Mouse (Mus musculus): Measurements from ENCODE around the gene Cracr2b.

DNA sequence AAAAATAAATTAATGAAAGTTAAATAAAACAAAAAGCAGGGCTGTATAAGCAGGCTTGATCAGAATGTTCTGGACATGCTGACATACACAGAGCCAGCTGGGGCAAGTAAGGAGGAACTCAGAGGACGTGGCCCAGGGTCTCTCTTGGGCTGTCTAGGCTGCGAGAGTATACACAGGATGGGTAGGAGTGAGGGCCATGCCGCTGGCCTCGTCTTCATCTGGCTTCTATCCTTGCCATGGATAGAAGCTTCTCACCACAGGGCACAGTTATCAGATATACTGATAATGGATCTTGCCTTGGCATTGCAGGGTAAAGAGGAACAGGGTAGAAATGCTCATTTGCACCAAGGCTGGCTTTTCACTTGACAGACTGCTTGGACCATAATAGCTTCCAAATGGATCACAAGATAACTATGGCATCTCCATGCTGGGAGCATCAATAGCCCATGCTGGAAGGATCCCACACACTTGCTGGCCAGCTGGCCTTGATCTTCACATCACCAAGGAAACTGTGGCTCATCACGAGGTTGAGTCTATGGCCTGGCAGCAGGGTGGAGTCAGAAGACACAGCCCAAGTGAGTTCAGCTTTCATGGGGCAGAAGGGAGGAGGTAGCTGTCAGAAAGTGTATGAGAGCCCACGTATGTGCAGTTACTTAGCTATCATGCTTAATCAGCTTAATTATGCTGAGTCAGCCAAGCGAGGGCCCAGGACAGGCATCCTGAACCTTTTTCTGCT, 41.1 kb downstream of the Cracr2b start:
- TF ChIP-seq CTCF (IDR thresholded peaks at IDR 0.05; ENCODE audit: borderline replicate concordance, extremely low read depth, insufficient read depth, insufficient read length), result no peak
- no peak for TF ChIP-seq POLR2A (IDR thresholded peaks at IDR 0.05; ENCODE audit: borderline replicate concordance, extremely low read depth, insufficient read depth, insufficient read length, poor library complexity, severe bottlenecking)

Data from brain, embryonic 14.5 days (tissue).